Mouse (Mus musculus) myocyte (in vitro differentiated cells): ENCODE measurements around the gene Ptpro.

Experiments
- E2F4 ChIP-seq: IDR thresholded peaks from one replicate; pipeline ENCODE4 v1.6.1; 2011; ENCODE audit warnings: mild to moderate bottlenecking, control low read depth, moderate library complexity; ENCODE audit not compliant: insufficient read depth
- MAX ChIP-seq: IDR thresholded peaks from one replicate; pipeline ENCODE4 v1.6.1; 2011; ENCODE audit warnings: low read depth, mild to moderate bottlenecking, control low read depth
- MYOD1 ChIP-seq, 3 experiments: IDR thresholded peaks; one replicate each; pipeline ENCODE4 v1.6.1; 2011; ENCODE audit warnings: control low read depth in 2 of 3, low read depth in 2 of 3, mild to moderate bottlenecking in 2 of 3, moderate library complexity in 1 of 3; ENCODE audit not compliant: insufficient read length in 2 of 3, control insufficient read depth in 1 of 3
- MYOG ChIP-seq, 3 experiments: IDR thresholded peaks; one replicate each; pipeline ENCODE4 v1.6.1; 2011; ENCODE audit warnings: control low read depth in 2 of 3, low read depth in 2 of 3, mild to moderate bottlenecking in 2 of 3; ENCODE audit not compliant: insufficient read length in 2 of 3, control insufficient read depth in 1 of 3, insufficient read depth in 1 of 3
- POLR2A ChIP-seq: IDR thresholded peaks from one replicate; pipeline ENCODE4 v1.6.1; 2011; ENCODE audit warnings: low read depth, mild to moderate bottlenecking, control low read depth, moderate library complexity; ENCODE audit not compliant: insufficient read length
- POLR2AphosphoS2 ChIP-seq: IDR thresholded peaks from one replicate; pipeline ENCODE4 v1.6.1; 2011; ENCODE audit warnings: low read depth, control low read depth; ENCODE audit not compliant: insufficient read length
- REST ChIP-seq: IDR thresholded peaks from one replicate; pipeline ENCODE4 v1.6.1; 2011; ENCODE audit warnings: mild to moderate bottlenecking, control low read depth, moderate library complexity; ENCODE audit not compliant: insufficient read depth, insufficient read length
- SRF ChIP-seq: IDR thresholded peaks from one replicate; pipeline ENCODE4 v1.6.1; 2011; ENCODE audit warnings: low read depth; ENCODE audit not compliant: control insufficient read depth, insufficient read length
- TCF12 ChIP-seq: IDR thresholded peaks from one replicate; pipeline ENCODE4 v1.6.1; 2011; ENCODE audit warnings: mild to moderate bottlenecking, control low read depth; ENCODE audit not compliant: poor library complexity, insufficient read depth, severe bottlenecking
- TCF3 ChIP-seq: IDR thresholded peaks from one replicate; pipeline ENCODE4 v1.6.1; 2011; ENCODE audit warnings: low read depth, control low read depth; ENCODE audit not compliant: insufficient read length
- USF1 ChIP-seq: IDR thresholded peaks from one replicate; pipeline ENCODE4 v1.6.1; 2011; ENCODE audit warnings: low read depth, mild to moderate bottlenecking, control low read depth, moderate library complexity

GRCm38 (mm10) chr6:137405690-137406089 is 153.6 kb downstream of the Ptpro start:
- TF ChIP-seq E2F4 (no peak), MAX (no peak), POLR2A (no peak), TCF3 (no peak), TCF12 (no peak), REST (no peak), USF1 (no peak), MYOD1 (IDR thresholded peaks at IDR 0.05; ENCODE audit: control insufficient read depth in 1 of 3, insufficient read length in 2 of 3, low read depth in 2 of 3) (no peak), SRF (no peak), MYOG (IDR thresholded peaks at IDR 0.05; ENCODE audit: control insufficient read depth in 1 of 3, insufficient read depth in 1 of 3, insufficient read length in 2 of 3, low read depth in 2 of 3) (no peak), POLR2AphosphoS2 (no peak)
